Mouse (Mus musculus) megakaryocyte, embryonic 14.5 days (primary cell): ENCODE measurements around the gene Phf10.

ENCODE experiments used
- FLI1 ChIP-seq: IDR thresholded peaks from 2 replicates; pipeline ENCODE4 v1.6.1; 2012; ENCODE audit warnings: low read length, inconsistent platforms, mixed read lengths
- GATA1 ChIP-seq: IDR thresholded peaks from 3 replicates; pipeline ENCODE4 v1.6.1; 2012; ENCODE audit warnings: mixed read lengths, low read length, inconsistent platforms, borderline replicate concordance

GRCm38 (mm10) chr17:14931469-14931868, 29.6 kb downstream of the Phf10 start:
- no peak for TF ChIP-seq GATA1
- no peak for TF ChIP-seq FLI1
